Mouse (Mus musculus) left cerebral cortex, postnatal 14 days (tissue): ENCODE data around the gene 1700012B09Rik. TPM values are rescaled to one million over a fixed set of nuclear protein-coding genes. Genes with fewer than 3 reads are reported as not detected.

ENCODE experiments used
- DNase-seq, 2 experiments: peaks; one replicate each; pipeline ENCODE4 v3.0.0; 2021 to 2022; ENCODE audit warnings: low spot score in 2 of 2, mixed read lengths in 1 of 2
- intact Hi-C: fragments of 180-260 bp; cut with DNase I; formaldehyde crosslinking; loops from one replicate; pipeline ENCODE4 v1.15.1; 2025
- total RNA-seq, 2 experiments: library from RNA; stranded (reverse); gene quantifications; 2 replicates each; pipeline ENCODE4 v1.2.3; 2021

Gene 1700012B09Rik
- total RNA-seq, 2 experiments from 2014 or later: 0.93 TPM; not detected in 1

DNA sequence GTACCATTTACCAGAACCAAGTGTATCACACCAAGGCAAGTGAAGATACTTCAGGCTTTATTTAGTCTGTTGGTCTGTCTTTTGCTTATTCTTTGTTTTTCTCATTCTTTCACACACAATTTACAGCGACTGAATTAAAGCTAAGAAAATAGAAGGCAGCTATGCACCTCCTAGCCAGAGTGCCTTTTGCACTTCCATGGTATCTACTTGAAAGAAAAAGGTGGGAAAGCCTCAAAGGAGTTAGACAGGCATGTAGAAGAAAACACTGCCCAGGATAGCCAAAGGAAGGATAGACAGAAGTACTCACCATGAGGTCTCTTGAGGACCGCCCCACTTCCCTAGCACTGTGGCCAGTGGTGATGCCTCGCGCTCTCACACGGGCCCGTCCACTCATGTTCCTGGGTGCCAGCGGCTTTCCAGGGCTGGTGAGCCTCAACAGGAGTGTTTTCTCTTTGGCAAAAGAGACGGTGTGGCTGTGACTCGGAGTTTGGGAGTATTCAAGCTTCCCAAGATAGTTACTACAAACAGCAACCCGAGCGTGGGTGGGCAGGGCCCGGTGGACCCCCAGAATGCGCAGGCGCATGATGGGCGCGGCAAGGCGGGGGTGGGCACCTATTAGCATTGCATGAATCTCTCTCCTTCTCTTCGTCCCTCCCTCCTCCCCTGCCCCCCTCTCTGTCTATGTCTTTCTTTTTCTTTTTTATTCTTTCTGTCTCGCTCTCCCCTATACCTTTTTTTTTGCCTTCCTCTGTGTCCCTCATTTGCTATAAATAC, 30.5 kb downstream of the 1700012B09Rik start, which contains the start of gene Piwil4:
Piwil4 (minus strand) TSS at position 583 of the 774 bp plus-strand sequence.
- DNase-seq: no peak
- intact Hi-C loops: no loop called here

DNA sequence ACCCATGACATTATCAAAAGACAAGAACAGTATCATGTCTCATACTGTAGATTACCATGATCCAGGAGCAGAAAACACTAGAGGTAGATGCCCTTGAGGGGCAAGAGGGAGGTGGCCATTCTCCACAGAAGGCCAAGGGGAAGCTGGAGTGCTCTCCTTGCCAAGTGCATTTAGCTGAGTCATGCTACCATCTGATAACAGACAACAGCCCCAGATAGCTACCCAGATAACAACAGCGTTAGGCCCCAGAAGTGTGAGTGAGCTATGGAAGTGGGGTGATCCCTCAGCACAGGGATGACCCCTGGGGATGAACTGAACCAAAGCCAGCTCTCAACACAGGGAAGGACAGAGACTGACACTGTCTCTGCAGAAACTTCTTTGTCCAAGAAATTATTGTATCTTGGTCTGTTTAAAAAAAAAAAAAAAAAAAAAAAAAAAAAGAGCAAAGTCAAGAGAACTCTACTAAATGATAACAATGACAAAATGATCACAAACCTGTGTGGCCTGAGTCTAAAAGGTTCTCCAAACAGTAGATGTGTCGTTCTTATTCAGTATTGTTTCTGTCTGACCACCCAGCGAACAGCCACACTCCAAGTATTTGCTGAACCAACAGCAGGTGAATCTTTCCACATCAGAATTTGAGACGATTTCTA, 31.2 kb downstream of the 1700012B09Rik start:
- intact Hi-C loops: no loop called here
- no peak for DNase-seq

DNA sequence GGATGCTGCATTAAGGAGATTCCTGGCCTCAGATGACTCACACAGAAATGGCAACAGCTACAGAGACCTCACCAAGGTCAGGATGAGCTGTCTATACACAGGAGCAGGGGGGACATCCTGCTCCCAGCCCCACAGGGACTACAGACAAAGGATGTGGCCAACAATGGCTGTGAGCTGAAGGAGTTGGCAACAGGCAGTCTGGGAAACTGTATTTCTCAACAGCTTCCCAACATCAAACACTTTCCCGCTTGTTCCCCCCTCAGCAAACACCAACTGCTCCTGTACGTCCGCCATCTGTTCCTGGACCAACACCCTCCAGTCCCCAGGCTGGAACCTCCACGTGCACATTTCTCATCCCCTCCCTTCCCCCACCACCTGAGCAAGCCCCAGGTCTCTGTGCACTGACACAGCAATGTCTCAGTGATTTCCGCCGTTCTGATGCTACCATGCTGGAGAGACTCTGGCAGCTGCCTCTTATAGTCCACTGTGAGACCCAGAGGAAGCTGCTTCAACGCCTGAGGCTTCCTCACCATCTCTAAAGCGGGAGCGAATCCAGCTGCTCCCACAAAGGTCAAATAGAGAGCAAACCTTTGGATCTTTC, 39.8 kb downstream of the 1700012B09Rik start:
- intact Hi-C loops: no loop called here
- DNase-seq: no peak

DNA sequence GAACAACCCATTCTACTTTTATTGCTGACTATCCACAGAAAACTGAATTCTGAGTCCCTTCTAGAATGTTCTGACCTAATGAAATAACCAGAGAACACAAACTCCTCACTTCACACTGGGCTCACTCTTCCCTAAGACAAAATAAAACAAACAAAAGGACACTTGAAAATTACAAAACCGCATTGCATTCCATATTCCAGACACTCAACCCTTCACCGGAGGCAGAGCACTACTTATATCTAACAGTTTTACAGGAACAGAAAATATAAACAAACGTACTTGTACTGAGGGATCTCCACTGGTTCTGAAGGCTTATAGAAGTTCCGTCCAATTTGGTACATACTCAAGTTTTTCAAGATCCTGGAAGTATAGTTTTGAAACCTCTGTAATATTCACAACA, 42.5 kb downstream of the 1700012B09Rik start:
- intact Hi-C loops: no loop called here

DNA sequence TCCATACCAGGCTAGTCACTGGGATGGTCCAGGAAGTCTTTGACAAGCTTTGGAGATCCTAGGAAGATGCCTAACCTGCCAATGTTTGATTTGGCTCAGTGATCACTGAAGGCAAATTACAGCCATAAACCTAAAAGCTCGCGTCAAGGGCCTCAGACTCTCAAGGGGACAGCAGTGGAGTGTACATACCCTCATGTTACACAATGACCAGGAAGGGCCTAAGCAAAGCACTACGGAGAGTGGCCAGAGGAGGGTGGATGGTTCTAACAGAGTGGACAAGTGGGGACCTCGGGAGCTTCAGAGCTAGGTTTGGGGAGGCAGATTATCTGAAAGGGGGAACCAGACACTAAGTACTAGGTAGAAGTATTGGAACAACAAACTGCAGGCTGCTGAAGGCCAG, 44.2 kb downstream of the 1700012B09Rik start:
- intact Hi-C loops: no loop called here
- no peak for DNase-seq

More for the DNA sequence above, 42.5 kb downstream of the 1700012B09Rik start:
- DNase-seq: no peak

DNA sequence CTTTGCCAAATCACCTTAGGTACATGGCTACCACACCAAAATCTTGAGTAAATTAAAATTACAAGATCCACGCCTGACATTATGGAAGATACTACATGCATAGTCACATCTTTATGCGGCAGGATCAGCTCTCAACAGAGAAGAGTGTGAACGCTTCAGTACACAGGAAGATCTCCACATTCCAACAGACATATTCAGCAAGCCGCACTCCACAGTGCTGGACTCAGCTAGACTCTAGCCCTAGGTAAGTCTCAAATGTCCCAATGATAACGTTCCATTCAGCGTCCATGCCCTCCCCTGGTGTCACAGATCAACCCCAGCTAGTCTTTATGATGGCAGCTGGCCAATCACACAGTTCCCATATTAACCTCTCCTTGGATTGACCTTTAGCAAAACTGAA, 44.8 kb downstream of the 1700012B09Rik start:
- DNase-seq: no peak
- intact Hi-C loops: no loop called here

DNA sequence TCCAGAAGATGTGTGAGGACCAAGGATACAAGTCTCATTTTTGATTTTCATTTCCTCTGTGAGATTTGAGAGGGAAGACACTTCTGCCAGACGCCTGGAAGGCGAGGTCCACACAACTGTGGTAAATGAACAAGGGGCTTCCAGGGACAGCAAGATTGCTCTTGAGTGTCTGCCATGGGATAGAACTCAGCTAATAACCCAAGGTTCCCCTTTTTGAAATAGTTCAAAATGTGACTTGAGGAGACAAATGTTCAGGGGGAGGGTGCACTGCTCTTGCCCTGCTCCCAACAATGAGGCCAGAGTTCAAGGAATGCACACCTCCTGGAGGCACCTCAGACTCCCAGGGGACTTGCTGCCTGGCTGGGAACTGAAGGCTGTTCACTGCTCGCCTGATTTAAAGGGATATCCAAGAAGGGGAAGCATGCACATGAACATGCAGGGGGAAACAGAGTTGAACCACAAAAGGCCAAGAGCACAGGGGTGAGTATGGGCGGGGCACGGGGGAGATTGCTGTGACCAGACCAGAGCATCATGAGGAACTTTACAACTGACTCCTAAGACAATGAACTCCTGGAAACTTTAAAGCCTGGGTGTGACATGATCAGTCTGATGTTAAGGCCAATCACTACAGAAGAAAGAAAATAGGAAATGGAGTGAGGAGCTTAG, 45.9 kb downstream of the 1700012B09Rik start:
- DNase-seq: no peak
- intact Hi-C loops: no loop called here

DNA sequence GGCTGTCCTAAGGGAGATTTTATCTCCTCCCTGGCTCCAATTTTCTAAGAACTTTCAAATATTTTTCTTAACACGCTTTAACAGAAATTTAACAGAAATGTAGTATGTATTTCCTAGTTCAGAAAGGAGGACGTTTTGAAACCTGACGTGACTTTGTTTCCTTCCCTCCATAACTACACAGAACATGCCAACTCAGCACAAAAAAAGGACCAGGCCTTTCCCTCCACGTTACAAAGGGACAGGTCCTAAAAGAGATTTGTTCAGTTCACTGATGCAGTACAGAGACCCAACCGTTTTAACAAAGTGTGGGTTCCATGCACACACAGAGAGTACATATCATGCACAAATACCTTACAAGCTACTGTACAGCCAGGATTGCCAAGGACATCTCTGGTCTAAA, 49.2 kb downstream of the 1700012B09Rik start:
- no peak for DNase-seq
- intact Hi-C loops: no loop called here

DNA sequence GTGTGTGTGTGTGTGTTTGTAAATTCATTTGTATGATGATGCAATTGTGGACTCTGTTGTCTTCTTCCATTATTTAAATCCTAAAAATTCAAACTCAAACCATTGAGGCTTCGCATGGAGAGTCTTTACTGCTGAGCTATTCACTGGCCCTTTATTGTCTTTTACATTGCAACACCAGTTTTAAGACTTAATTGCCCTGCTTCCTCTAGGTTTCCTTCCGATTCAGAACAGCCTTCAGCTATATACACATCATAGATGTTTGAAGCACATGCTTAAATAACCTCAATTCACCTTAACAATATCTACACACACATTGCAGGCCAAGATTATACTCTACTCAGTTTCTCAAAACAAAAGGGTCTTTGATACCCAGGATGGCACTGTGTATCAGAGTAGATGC, 50.4 kb downstream of the 1700012B09Rik start:
- no peak for DNase-seq
- intact Hi-C loops: no loop called here

DNA sequence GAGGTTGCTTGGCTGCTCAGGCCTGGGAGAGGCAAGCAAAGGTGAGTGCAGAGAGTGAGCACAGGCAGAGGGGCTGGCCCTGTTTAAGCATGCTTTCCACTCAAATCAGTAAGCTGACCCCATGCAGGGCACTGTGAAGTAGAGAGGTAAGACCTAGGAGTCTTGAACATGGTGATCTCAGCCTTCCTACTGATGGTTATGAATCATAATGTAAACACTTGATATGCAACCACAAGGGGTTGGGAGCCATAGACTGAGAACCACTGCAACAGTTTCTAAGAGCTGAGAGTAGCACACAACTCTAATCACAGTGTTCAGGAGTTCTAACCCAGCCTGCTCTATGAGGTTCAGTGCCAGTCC, 52.5 kb downstream of the 1700012B09Rik start:
- DNase-seq: no peak
- intact Hi-C loops: no loop called here

DNA sequence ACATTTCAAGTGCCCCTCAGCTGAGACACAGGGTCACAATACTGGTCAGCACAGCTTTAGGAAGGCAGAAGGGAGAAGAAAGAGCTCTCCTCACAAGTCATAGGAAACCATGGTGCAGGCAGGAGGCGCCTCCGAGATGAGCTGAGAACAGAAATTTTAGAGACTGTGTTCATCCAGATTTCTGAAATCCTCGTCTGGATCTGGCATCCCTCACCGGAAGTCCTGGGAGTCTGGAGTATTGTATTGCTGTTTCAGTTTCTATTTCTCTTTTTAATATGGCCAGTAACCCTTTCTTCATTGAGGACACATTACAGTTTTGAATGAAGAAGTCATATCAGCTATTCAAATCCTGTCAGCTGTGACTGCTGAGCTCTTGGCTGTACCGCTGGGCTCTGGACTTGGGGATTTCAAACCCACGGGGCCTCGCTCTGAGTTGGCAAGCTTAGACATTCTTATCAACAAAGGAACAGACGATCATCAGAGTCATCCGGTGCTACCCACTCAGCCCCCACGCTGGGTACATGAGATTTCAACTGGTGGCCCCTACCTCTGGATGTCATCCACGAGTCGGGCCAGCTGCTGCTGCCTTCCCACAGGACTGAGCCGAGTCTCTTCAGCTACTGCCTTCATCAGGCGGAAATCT, 53.0 kb downstream of the 1700012B09Rik start:
- intact Hi-C loops: no loop called here
- no peak for DNase-seq

DNA sequence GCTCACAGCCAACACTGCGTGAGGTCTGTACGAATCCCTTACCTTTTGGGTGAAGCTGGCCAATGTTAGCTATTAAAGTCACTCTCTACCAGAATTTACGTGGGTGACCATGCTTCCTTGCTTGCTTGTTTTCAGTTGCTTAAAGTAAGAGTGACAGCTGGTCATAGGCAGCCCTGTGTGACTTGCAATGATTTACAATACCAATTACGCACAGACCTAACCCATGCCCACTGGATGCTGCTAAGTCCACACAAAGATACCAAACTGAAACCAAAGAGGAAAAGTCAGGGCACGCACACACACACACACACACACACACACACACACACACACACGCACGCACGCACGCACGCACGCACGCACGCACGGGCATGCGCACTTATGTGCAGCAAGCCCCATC, 55.6 kb downstream of the 1700012B09Rik start:
- DNase-seq: no peak
- intact Hi-C loops: no loop called here

DNA sequence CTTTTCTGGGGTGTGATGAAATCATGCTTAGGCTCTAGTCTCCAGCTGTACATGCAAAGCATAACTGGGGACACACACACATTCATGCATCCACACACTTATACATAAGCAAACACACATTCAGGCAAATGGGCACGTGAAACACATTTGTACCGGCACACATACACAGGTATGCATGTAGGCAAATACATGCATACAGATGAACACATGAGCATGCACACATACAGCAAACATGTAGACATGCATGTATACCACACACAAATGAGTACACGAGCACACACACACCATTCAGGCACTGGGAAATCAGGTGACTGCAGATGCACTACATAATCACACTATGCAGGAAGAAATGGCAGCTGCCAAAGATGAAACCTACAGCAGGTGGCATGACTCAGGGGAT, 59.9 kb downstream of the 1700012B09Rik start:
- intact Hi-C loops: no loop called here
- no peak for DNase-seq

Other genes with a start within 250 kb of the 1700012B09Rik start
- gene Amotl1, start 126.0 kb downstream of the 1700012B09Rik start, total RNA-seq: 10 to 100 TPM; 12.9 to 15.8 TPM
- not detected for gene Piwil4, start 30.3 kb downstream of the 1700012B09Rik start, total RNA-seq
- under 1 TPM; 0.36 to 0.55 TPM for gene Fut4, start 18.6 kb downstream of the 1700012B09Rik start, total RNA-seq
- gene Mre11a, start 13.6 kb upstream of the 1700012B09Rik start, total RNA-seq: 10 to 100 TPM; 10.9 to 11.7 TPM
- 10 to 100 TPM; 15.6 to 17.8 TPM for gene Ankrd49, start 13.8 kb upstream of the 1700012B09Rik start, total RNA-seq
- 10 to 100 TPM; 11.7 to 14.0 TPM for gene Gpr83, start 89.2 kb upstream of the 1700012B09Rik start, total RNA-seq
- gene Izumo1r, start 132.9 kb upstream of the 1700012B09Rik start, total RNA-seq: not detected